Mouse (Mus musculus): ENCODE results near the gene Pdcd11. TPM values are rescaled to one million over a fixed set of nuclear protein-coding genes. Genes with fewer than 3 reads are reported as not detected.

Pdcd11 gene
- polyA plus RNA-seq, 1 experiment from 2014 or later: 4.6 TPM

- peaks cover 16% of the 10 kb centered on the region for H3K4me1 ChIP-seq (replicated peaks)
- H3K36me3 ChIP-seq: no peaks in the 10 kb centered on the region
- H3K9ac ChIP-seq: no peak overlapping the region
- no peaks in the 10 kb centered on the region for H3K9me3 ChIP-seq (replicated peaks)
- H3K27me3 ChIP-seq: peaks cover 35% of the 10 kb centered on the region
- no peak overlapping the region for H3K27ac ChIP-seq
- no peak overlapping the region for H3K4me2 ChIP-seq
- WGBS: 39% methylated on average over 2 of the region's 2 CpGs
- no peak for ATAC-seq (replicated peaks; ENCODE audit: insufficient number of reproducible peaks, insufficient read depth, low FRiP score, low read depth)
- H3K4me3 ChIP-seq: no peak overlapping the region
These were observed 84.9 kb downstream of the Pdcd11 start for GRCm38 (mm10) chr19:47175472-47175871.

GRCm38 (mm10) chr19:47176916-47177505 lies 86.4 kb downstream of the Pdcd11 start:
- H3K27ac ChIP-seq: no peak overlapping the region

GRCm38 (mm10) chr19:47178001-47178400 lies 87.4 kb downstream of the Pdcd11 start:
- Histone ChIP-seq H3K9ac (no peak overlapping the region), H3K4me3 (peak overlapping the region; percentile 72), H3K4me2 (peak overlapping the region; percentile 100), H3K4me1 (replicated peaks) (peaks cover 16% of the 10 kb centered on the region), H3K27ac (no peak overlapping the region), H3K9me3 (replicated peaks) (no peaks in the 10 kb centered on the region), H3K36me3 (no peaks in the 10 kb centered on the region), H3K27me3 (peaks cover 43% of the 10 kb centered on the region)
- ATAC-seq (replicated peaks; ENCODE audit: insufficient number of reproducible peaks, insufficient read depth, low FRiP score, low read depth): no peak
- WGBS: 19% methylated on average over 10 of the region's 10 CpGs

More at GRCm38 (mm10) chr19:47176916-47177505, 86.4 kb downstream of the Pdcd11 start:
- Histone ChIP-seq H3K4me1 (replicated peaks) (peaks cover 16% of the 10 kb centered on the region), H3K9ac (no peak overlapping the region), H3K4me3 (no peak overlapping the region), H3K27me3 (peaks cover 43% of the 10 kb centered on the region), H3K36me3 (no peaks in the 10 kb centered on the region), H3K9me3 (replicated peaks) (no peaks in the 10 kb centered on the region), H3K4me2 (no peak overlapping the region)
- 54% methylated on average over 2 of the region's 2 CpGs for WGBS
- ATAC-seq (replicated peaks; ENCODE audit: insufficient number of reproducible peaks, insufficient read depth, low FRiP score, low read depth): no peak

GRCm38 (mm10) chr19:47178431-47179271 lies 88.1 kb downstream of the Pdcd11 start, which contains the start of gene Neurl1a:
TSS of gene Neurl1a (plus strand) at chr19:47178820.
- Histone ChIP-seq H3K9ac (peak within 1 kb of the TSS; percentile 70), H3K36me3 (no peaks in the 10 kb centered on the region), H3K9me3 (replicated peaks) (no peaks in the 10 kb centered on the region), H3K4me2 (peak within 1 kb of the TSS; percentile 100), H3K27ac (no peak within 1 kb of the TSS), H3K4me1 (replicated peaks) (peaks cover 16% of the 10 kb centered on the region), H3K4me3 (peak within 1 kb of the TSS; percentile 72), H3K27me3 (peaks cover 43% of the 10 kb centered on the region)
- ATAC-seq (replicated peaks; ENCODE audit: insufficient number of reproducible peaks, insufficient read depth, low FRiP score, low read depth): peak; percentile 44
- under 1% methylated on average over 76 of the region's 98 CpGs for WGBS

- Histone ChIP-seq H3K27ac (no peak overlapping the region), H3K4me2 (peak overlapping the region; percentile 100), H3K4me3 (peak overlapping the region; percentile 72), H3K36me3 (no peaks in the 10 kb centered on the region), H3K9me3 (replicated peaks) (no peaks in the 10 kb centered on the region), H3K4me1 (replicated peaks) (peaks cover 16% of the 10 kb centered on the region), H3K27me3 (peaks cover 43% of the 10 kb centered on the region), H3K9ac (peak overlapping the region; percentile 70)
- under 1% methylated on average over 40 of the region's 42 CpGs for WGBS
- no peak for ATAC-seq (replicated peaks; ENCODE audit: insufficient number of reproducible peaks, insufficient read depth, low FRiP score, low read depth)
These were observed 88.8 kb downstream of the Pdcd11 start for GRCm38 (mm10) chr19:47179272-47179809.

GRCm38 (mm10) chr19:47180011-47180410 lies 89.4 kb downstream of the Pdcd11 start:
- Histone ChIP-seq H3K4me3 (no peak overlapping the region), H3K9me3 (replicated peaks) (no peaks in the 10 kb centered on the region), H3K36me3 (no peaks in the 10 kb centered on the region), H3K9ac (no peak overlapping the region), H3K4me2 (peak overlapping the region; percentile 100; the same call in 1 of the 2 replicates), H3K4me1 (replicated peaks) (peaks cover 16% of the 10 kb centered on the region), H3K27me3 (peaks cover 43% of the 10 kb centered on the region), H3K27ac (no peak overlapping the region)
- no peak for ATAC-seq (replicated peaks; ENCODE audit: insufficient number of reproducible peaks, insufficient read depth, low FRiP score, low read depth)
- WGBS: 18% methylated on average over 8 of the region's 8 CpGs

Other genes starting within 250 kb of the Pdcd11 start
- 0.58 and 5.8 TPM in 2 replicates for gene Ina, start 76.1 kb upstream of the Pdcd11 start, polyA plus RNA-seq (2015; fragmentation: Nextera tagmentation; extraction: Ambion mirVana)
- 117 and 118 TPM in 2 replicates for gene Nt5c2, start 75.6 kb upstream of the Pdcd11 start, polyA plus RNA-seq (2015; fragmentation: Nextera tagmentation; extraction: Ambion mirVana)
- 6.8 and 7.8 TPM in 2 replicates for gene Pcgf6, start 39.9 kb upstream of the Pdcd11 start, polyA plus RNA-seq (2015; fragmentation: Nextera tagmentation; extraction: Ambion mirVana)
- 2.6 and 3.2 TPM in 2 replicates for gene Taf5, start 23.0 kb upstream of the Pdcd11 start, polyA plus RNA-seq (2015; fragmentation: Nextera tagmentation; extraction: Ambion mirVana)
- 1,922 and 3,380 TPM in 2 replicates for gene Usmg5, start 121 bp upstream of the Pdcd11 start, polyA plus RNA-seq (2015; fragmentation: Nextera tagmentation; extraction: Ambion mirVana)
- 4.6 and 6.5 TPM in 2 replicates for gene Calhm2, start 47.5 kb downstream of the Pdcd11 start, polyA plus RNA-seq (2015; fragmentation: Nextera tagmentation; extraction: Ambion mirVana)
- not detected in 2 replicates for gene Calhm1, start 53.5 kb downstream of the Pdcd11 start, polyA plus RNA-seq (2015; fragmentation: Nextera tagmentation; extraction: Ambion mirVana)
- gene Calhm3, start 67.0 kb downstream of the Pdcd11 start, polyA plus RNA-seq (2015; fragmentation: Nextera tagmentation; extraction: Ambion mirVana): not detected in 2 replicates
- 1.2 and 2.3 TPM in 2 replicates for gene Neurl1a, start 88.1 kb downstream of the Pdcd11 start, polyA plus RNA-seq (2015; fragmentation: Nextera tagmentation; extraction: Ambion mirVana)